Mouse (Mus musculus) MEL (cell line): ENCODE data around the gene Ehmt2. TPM values are rescaled to one million over a fixed set of nuclear protein-coding genes. Genes with fewer than 3 reads are reported as not detected.

Experiments
- DNase-seq: peaks from one replicate; pipeline ENCODE4 v3.0.0; 2011; ENCODE audit warnings: low read depth, low spot score
- H3K27ac ChIP-seq: 2 replicates; pipeline ENCODE4 v1.5.1; 2012; ENCODE audit warnings: low read depth, mild to moderate bottlenecking, control low read depth, low read length, moderate library complexity; ENCODE audit not compliant: control insufficient read depth
- H3K27me3 ChIP-seq, 2 experiments: fragments of 150-350 bp in 1 of 2; sonication (generic) in 1 of 2; 2 replicates each; pipeline ENCODE4 v1.6.1; 2012; ENCODE audit warnings: low read length in 2 of 2, mild to moderate bottlenecking in 2 of 2, improper control_type of control experiment in 1 of 2, moderate library complexity in 1 of 2; ENCODE audit not compliant: insufficient read depth in 2 of 2, control insufficient read depth in 1 of 2
- H3K36me3 ChIP-seq, 2 experiments: 2 replicates each; pipeline ENCODE4 v1.6.1; 2012 to 2014; ENCODE audit warnings: low read length in 2 of 2, improper control_type of control experiment in 1 of 2, inconsistent platforms in 1 of 2, mild to moderate bottlenecking in 1 of 2; ENCODE audit not compliant: insufficient read depth in 2 of 2, control insufficient read depth in 1 of 2
- H3K4me1 ChIP-seq, 2 experiments: fragments of 150-350 bp in 1 of 2; sonication (generic) in 1 of 2; 2 replicates each; pipeline ENCODE4 v1.6.1; 2012; ENCODE audit warnings: low read length in 2 of 2, improper control_type of control experiment in 1 of 2, mild to moderate bottlenecking in 1 of 2; ENCODE audit not compliant: insufficient read depth in 2 of 2, control insufficient read depth in 1 of 2
- H3K4me3 ChIP-seq, 2 experiments: fragments of 150-350 bp in 1 of 2; sonication (generic) in 1 of 2; 2 replicates each; pipeline ENCODE4 v1.5.1; 2012; ENCODE audit warnings: low read depth in 2 of 2, low read length in 2 of 2, mild to moderate bottlenecking in 2 of 2, moderate library complexity in 2 of 2, control low read depth in 1 of 2, improper control_type of control experiment in 1 of 2; ENCODE audit not compliant: control insufficient read depth in 1 of 2, insufficient read depth in 1 of 2
- H3K79me2 ChIP-seq: 2 replicates; pipeline ENCODE4 v1.6.1; 2012; ENCODE audit warnings: mild to moderate bottlenecking, low read length, moderate library complexity; ENCODE audit not compliant: control insufficient read depth, poor library complexity, insufficient read depth
- H3K9ac ChIP-seq: 2 replicates; pipeline ENCODE4 v1.6.1; 2012; ENCODE audit warnings: low read depth, mild to moderate bottlenecking, control low read depth, low read length, moderate library complexity; ENCODE audit not compliant: control insufficient read depth, poor library complexity, severe bottlenecking
- H3K9me3 ChIP-seq: fragments of 150-350 bp; sonication (generic); replicated peaks from 2 replicates; pipeline ENCODE4 v1.6.1; 2012; ENCODE audit warnings: mild to moderate bottlenecking, low read length, improper control_type of control experiment, moderate library complexity; ENCODE audit not compliant: insufficient read depth
- CHD2 ChIP-seq: IDR thresholded peaks from 2 replicates; pipeline ENCODE4 v1.6.1; 2011; ENCODE audit warnings: low read length, improper control_type of control experiment
- CTCF ChIP-seq, 3 experiments: IDR thresholded peaks in 2 of 3; conservative IDR thresholded peaks in 1 of 3; 2 replicates each; pipeline ENCODE4 v1.5.1; 2011 to 2012; ENCODE audit warnings: low read length in 3 of 3, low read depth in 2 of 3, mild to moderate bottlenecking in 2 of 3, improper control_type of control experiment in 1 of 3, inconsistent platforms in 1 of 3, mixed read lengths in 1 of 3, moderate library complexity in 1 of 3; ENCODE audit not compliant: control insufficient read depth in 1 of 3, insufficient read depth in 1 of 3, poor library complexity in 1 of 3, severe bottlenecking in 1 of 3
- E2F4 ChIP-seq: IDR thresholded peaks from 2 replicates; pipeline ENCODE4 v1.6.1; 2011; ENCODE audit warnings: low read depth, low read length, improper control_type of control experiment, borderline replicate concordance
- ETS1 ChIP-seq: IDR thresholded peaks from 2 replicates; pipeline ENCODE4 v1.6.1; 2012; ENCODE audit warnings: low read depth, mild to moderate bottlenecking, inconsistent platforms, low read length, improper control_type of control experiment, moderate library complexity
- GABPA ChIP-seq: IDR thresholded peaks from 2 replicates; pipeline ENCODE4 v1.6.1; 2012; ENCODE audit warnings: low read depth, mild to moderate bottlenecking, inconsistent platforms, low read length, improper control_type of control experiment, moderate library complexity
- HCFC1 ChIP-seq: IDR thresholded peaks from 2 replicates; pipeline ENCODE4 v1.6.1; 2012; ENCODE audit warnings: low read depth, mild to moderate bottlenecking, inconsistent platforms, low read length, improper control_type of control experiment, moderate library complexity
- JUND ChIP-seq: IDR thresholded peaks from 2 replicates; pipeline ENCODE4 v1.6.1; 2011; ENCODE audit warnings: low read depth, mild to moderate bottlenecking, improper control_type of control experiment, low read length
- MEF2A ChIP-seq: IDR thresholded peaks from 2 replicates; pipeline ENCODE4 v1.6.1; 2014; ENCODE audit warnings: low read depth, mild to moderate bottlenecking, inconsistent platforms, low read length, improper control_type of control experiment; ENCODE audit not compliant: poor library complexity, insufficient replicate concordance, severe bottlenecking; ENCODE audit errors: extremely low read depth
- MYC ChIP-seq: IDR thresholded peaks from 2 replicates; pipeline ENCODE4 v1.6.1; 2011; ENCODE audit warnings: low read depth, mild to moderate bottlenecking, low read length, improper control_type of control experiment, moderate library complexity
- NELFE ChIP-seq: IDR thresholded peaks from 2 replicates; pipeline ENCODE4 v1.6.1; 2011; ENCODE audit warnings: low read depth, low read length, improper control_type of control experiment
- POLR2A ChIP-seq, 2 experiments: IDR thresholded peaks; 2 replicates each; pipeline ENCODE4 v1.6.1; 2011 to 2012; ENCODE audit warnings: low read length in 2 of 2, mild to moderate bottlenecking in 2 of 2, control low read depth in 1 of 2, improper control_type of control experiment in 1 of 2, low read depth in 1 of 2, moderate library complexity in 1 of 2; ENCODE audit not compliant: control insufficient read depth in 1 of 2, insufficient read depth in 1 of 2, poor library complexity in 1 of 2
- POLR2AphosphoS2 ChIP-seq: IDR thresholded peaks from 2 replicates; pipeline ENCODE4 v1.6.1; 2011; ENCODE audit warnings: low read length, improper control_type of control experiment
- POLR2AphosphoS5 ChIP-seq: IDR thresholded peaks from 2 replicates; pipeline ENCODE4 v1.6.1; 2012; ENCODE audit warnings: low read depth, borderline replicate concordance, mild to moderate bottlenecking, inconsistent platforms, low read length, moderate library complexity, mixed read lengths
- RAD21 ChIP-seq: IDR thresholded peaks from 2 replicates; pipeline ENCODE4 v1.6.1; 2011; ENCODE audit warnings: mild to moderate bottlenecking, low read depth, low read length, improper control_type of control experiment
- SMC3 ChIP-seq: IDR thresholded peaks from 2 replicates; pipeline ENCODE4 v1.6.1; 2011; ENCODE audit warnings: low read depth, low read length, improper control_type of control experiment
- TBP ChIP-seq: IDR thresholded peaks from 2 replicates; pipeline ENCODE4 v1.8.0; 2011; ENCODE audit warnings: low read depth, low read length, improper control_type of control experiment
- TCF12 ChIP-seq: IDR thresholded peaks from 2 replicates; pipeline ENCODE4 v1.6.1; 2014; ENCODE audit warnings: low read depth, mild to moderate bottlenecking, inconsistent platforms, low read length, improper control_type of control experiment, moderate library complexity
- USF1 ChIP-seq: IDR thresholded peaks from 2 replicates; pipeline ENCODE4 v1.6.1; 2014; ENCODE audit warnings: low read depth, mild to moderate bottlenecking, inconsistent platforms, low read length, improper control_type of control experiment, moderate library complexity
- USF2 ChIP-seq, 2 experiments: IDR thresholded peaks; 2 replicates each; pipeline ENCODE4 v1.6.1; 2011 to 2012; ENCODE audit warnings: improper control_type of control experiment in 2 of 2, low read length in 2 of 2, borderline replicate concordance in 1 of 2, inconsistent platforms in 1 of 2, low read depth in 1 of 2, mild to moderate bottlenecking in 1 of 2; ENCODE audit not compliant: insufficient read depth in 1 of 2
- ZMIZ1 ChIP-seq: IDR thresholded peaks from 2 replicates; pipeline ENCODE4 v1.6.1; 2012; ENCODE audit warnings: low read depth, mild to moderate bottlenecking, inconsistent platforms, low read length, improper control_type of control experiment, moderate library complexity
- polyA plus RNA-seq, 2 experiments: library from polyadenylated mRNA; stranded (reverse) in 1 of 2; unstranded in 1 of 2; fragments of >175 nt in 1 of 2; fragments of >200 nt in 1 of 2; gene quantifications; 2 replicates each; pipeline versions ENCODE4 v1.2.1 to v1.2.4; 2012; ENCODE audit warnings: low replicate concordance in 2 of 2, low read depth in 1 of 2; ENCODE audit not compliant: insufficient read length in 2 of 2, insufficient read depth in 1 of 2, missing spikeins in 1 of 2
- total RNA-seq: library from RNA; depleted of rRNA; stranded (reverse); fragments of 300-350 nt; gene quantifications from 2 replicates; pipeline ENCODE4 v1.2.3, GENCODE M21; 2012

The Ehmt2 gene
- total and polyA plus RNA-seq, 3 experiments, result 66.6 to 113 TPM; not detected in 1

- H3K36me3 ChIP-seq, result peaks cover 0 to 9% of the 10 kb centered on the region in 2 experiments; a peak in 3 of 4 replicates
- no peaks in the 10 kb centered on the region for H3K9me3 ChIP-seq
- peaks cover 0 to 3% of the 10 kb centered on the region in 2 experiments; a peak in 1 of 4 replicates for H3K4me1 ChIP-seq
- no peaks in the 10 kb centered on the region for H3K27me3 ChIP-seq
- H3K4me3 ChIP-seq, result no peak overlapping the region
- no peak for DNase-seq
- TF ChIP-seq E2F4 (no peak), ETS1 (no peak), CTCF (IDR thresholded peaks at IDR 0.05 in 2 of 3, conservative IDR thresholded peaks at IDR 0.05 in 1 of 3; ENCODE audit: control insufficient read depth in 1 of 3, insufficient read depth in 1 of 3, low read depth in 2 of 3, low read length in 3 of 3, poor library complexity in 1 of 3, severe bottlenecking in 1 of 3) (no peak), ZMIZ1 (no peak), HCFC1 (no peak), TCF12 (no peak), USF1 (no peak), NELFE (no peak), MEF2A (no peak)
- no peak overlapping the region for H3K9ac ChIP-seq
- peaks cover 22% of the 10 kb centered on the region for H3K79me2 ChIP-seq
- no peak overlapping the region for H3K27ac ChIP-seq
Observed at GRCm38 (mm10) chr17:34954831-34955230, 56.6 kb downstream of the Ehmt2 start.

GRCm38 (mm10) chr17:34955884-34956283 lies 57.6 kb downstream of the Ehmt2 start:
- no peaks in the 10 kb centered on the region for H3K9me3 ChIP-seq
- H3K36me3 ChIP-seq, result peaks cover 0 to under 1% of the 10 kb centered on the region in 2 experiments; a peak in 1 of 4 replicates
- no peak for DNase-seq
- H3K9ac ChIP-seq, result no peak overlapping the region
- H3K4me3 ChIP-seq, result no peak overlapping the region
- peaks cover 14% of the 10 kb centered on the region for H3K79me2 ChIP-seq
- no peaks in the 10 kb centered on the region for H3K27me3 ChIP-seq
- H3K27ac ChIP-seq, result no peak overlapping the region
- TF ChIP-seq POLR2AphosphoS5 (no peak), POLR2A (IDR thresholded peaks at IDR 0.05; ENCODE audit: control insufficient read depth in 1 of 2, insufficient read depth in 1 of 2, low read depth in 1 of 2, low read length in 2 of 2, poor library complexity in 1 of 2) (no peak), CHD2 (no peak), RAD21 (no peak), TBP (no peak), SMC3 (no peak), GABPA (no peak), USF2 (IDR thresholded peaks at IDR 0.05; ENCODE audit: borderline replicate concordance in 1 of 2, insufficient read depth in 1 of 2, low read depth in 1 of 2, low read length in 2 of 2) (no peak), POLR2AphosphoS2 (no peak), CTCF (IDR thresholded peaks at IDR 0.05 in 2 of 3, conservative IDR thresholded peaks at IDR 0.05 in 1 of 3; ENCODE audit: control insufficient read depth in 1 of 3, insufficient read depth in 1 of 3, low read depth in 2 of 3, low read length in 3 of 3, poor library complexity in 1 of 3, severe bottlenecking in 1 of 3) (no peak), MYC (no peak), JUND (no peak)
- peaks cover 0 to 3% of the 10 kb centered on the region in 2 experiments; a peak in 1 of 4 replicates for H3K4me1 ChIP-seq
